Mouse (Mus musculus) MEL (cell line): ENCODE measurements around the gene Prpf4b. TPM values are rescaled to one million over a fixed set of nuclear protein-coding genes. Genes with fewer than 3 reads are reported as not detected.

Experiments used
- DNase-seq: peaks from one replicate; pipeline ENCODE4 v3.0.0; 2011; ENCODE audit warnings: low read depth, low spot score
- H3K27ac ChIP-seq: 2 replicates; pipeline ENCODE4 v1.5.1; 2012; ENCODE audit warnings: low read depth, mild to moderate bottlenecking, control low read depth, low read length, moderate library complexity; ENCODE audit not compliant: control insufficient read depth
- H3K27me3 ChIP-seq, 2 experiments: fragments of 150-350 bp in 1 of 2; sonication (generic) in 1 of 2; 2 replicates each; pipeline ENCODE4 v1.6.1; 2012; ENCODE audit warnings: low read length in 2 of 2, mild to moderate bottlenecking in 2 of 2, improper control_type of control experiment in 1 of 2, moderate library complexity in 1 of 2; ENCODE audit not compliant: insufficient read depth in 2 of 2, control insufficient read depth in 1 of 2
- H3K36me3 ChIP-seq, 2 experiments: 2 replicates each; pipeline ENCODE4 v1.6.1; 2012 to 2014; ENCODE audit warnings: low read length in 2 of 2, improper control_type of control experiment in 1 of 2, inconsistent platforms in 1 of 2, mild to moderate bottlenecking in 1 of 2; ENCODE audit not compliant: insufficient read depth in 2 of 2, control insufficient read depth in 1 of 2
- H3K4me1 ChIP-seq, 2 experiments: fragments of 150-350 bp in 1 of 2; sonication (generic) in 1 of 2; 2 replicates each; pipeline ENCODE4 v1.6.1; 2012; ENCODE audit warnings: low read length in 2 of 2, improper control_type of control experiment in 1 of 2, mild to moderate bottlenecking in 1 of 2; ENCODE audit not compliant: insufficient read depth in 2 of 2, control insufficient read depth in 1 of 2
- H3K4me3 ChIP-seq, 2 experiments: fragments of 150-350 bp in 1 of 2; sonication (generic) in 1 of 2; 2 replicates each; pipeline ENCODE4 v1.5.1; 2012; ENCODE audit warnings: low read depth in 2 of 2, low read length in 2 of 2, mild to moderate bottlenecking in 2 of 2, moderate library complexity in 2 of 2, control low read depth in 1 of 2, improper control_type of control experiment in 1 of 2; ENCODE audit not compliant: control insufficient read depth in 1 of 2, insufficient read depth in 1 of 2
- H3K79me2 ChIP-seq: 2 replicates; pipeline ENCODE4 v1.6.1; 2012; ENCODE audit warnings: mild to moderate bottlenecking, low read length, moderate library complexity; ENCODE audit not compliant: control insufficient read depth, poor library complexity, insufficient read depth
- H3K9ac ChIP-seq: 2 replicates; pipeline ENCODE4 v1.6.1; 2012; ENCODE audit warnings: low read depth, mild to moderate bottlenecking, control low read depth, low read length, moderate library complexity; ENCODE audit not compliant: control insufficient read depth, poor library complexity, severe bottlenecking
- H3K9me3 ChIP-seq: fragments of 150-350 bp; sonication (generic); replicated peaks from 2 replicates; pipeline ENCODE4 v1.6.1; 2012; ENCODE audit warnings: mild to moderate bottlenecking, low read length, improper control_type of control experiment, moderate library complexity; ENCODE audit not compliant: insufficient read depth
- CTCF ChIP-seq, 3 experiments: IDR thresholded peaks in 2 of 3; conservative IDR thresholded peaks in 1 of 3; 2 replicates each; pipeline ENCODE4 v1.5.1; 2011 to 2012; ENCODE audit warnings: low read length in 3 of 3, low read depth in 2 of 3, mild to moderate bottlenecking in 2 of 3, improper control_type of control experiment in 1 of 3, inconsistent platforms in 1 of 3, mixed read lengths in 1 of 3, moderate library complexity in 1 of 3; ENCODE audit not compliant: control insufficient read depth in 1 of 3, insufficient read depth in 1 of 3, poor library complexity in 1 of 3, severe bottlenecking in 1 of 3
- ELF1 ChIP-seq: IDR thresholded peaks from 2 replicates; pipeline ENCODE4 v1.6.1; 2014; ENCODE audit warnings: low read depth, mild to moderate bottlenecking, inconsistent platforms, low read length, improper control_type of control experiment, moderate library complexity
- EP300 ChIP-seq, 2 experiments: IDR thresholded peaks; 2 replicates each; pipeline ENCODE4 v1.6.1; 2011; ENCODE audit warnings: improper control_type of control experiment in 2 of 2, low read length in 2 of 2, low read depth in 1 of 2, mild to moderate bottlenecking in 1 of 2
- ETS1 ChIP-seq: IDR thresholded peaks from 2 replicates; pipeline ENCODE4 v1.6.1; 2012; ENCODE audit warnings: low read depth, mild to moderate bottlenecking, inconsistent platforms, low read length, improper control_type of control experiment, moderate library complexity
- GATA1 ChIP-seq: IDR thresholded peaks from 2 replicates; pipeline ENCODE4 v1.6.1; 2011; ENCODE audit warnings: low read depth, low read length, improper control_type of control experiment
- HCFC1 ChIP-seq: IDR thresholded peaks from 2 replicates; pipeline ENCODE4 v1.6.1; 2012; ENCODE audit warnings: low read depth, mild to moderate bottlenecking, inconsistent platforms, low read length, improper control_type of control experiment, moderate library complexity
- KAT2A ChIP-seq: conservative IDR thresholded peaks from 2 replicates; pipeline ENCODE4 v1.6.1; 2012; ENCODE audit warnings: low read depth, low read length, improper control_type of control experiment, inconsistent platforms
- MAFK ChIP-seq: IDR thresholded peaks from 2 replicates; pipeline ENCODE4 v1.6.1; 2011; ENCODE audit warnings: low read depth, mild to moderate bottlenecking, low read length, improper control_type of control experiment, borderline replicate concordance
- MAX ChIP-seq: IDR thresholded peaks from 2 replicates; pipeline ENCODE4 v1.6.1; 2011; ENCODE audit warnings: low read length, improper control_type of control experiment
- MAZ ChIP-seq: IDR thresholded peaks from 2 replicates; pipeline ENCODE4 v1.6.1; 2012; ENCODE audit warnings: low read depth, mild to moderate bottlenecking, inconsistent platforms, low read length, improper control_type of control experiment
- MXI1 ChIP-seq: IDR thresholded peaks from 2 replicates; pipeline ENCODE4 v1.6.1; 2011; ENCODE audit warnings: mild to moderate bottlenecking, low read depth, low read length, improper control_type of control experiment
- MYB ChIP-seq: IDR thresholded peaks from 2 replicates; pipeline ENCODE4 v1.6.1; 2011; ENCODE audit warnings: mild to moderate bottlenecking, low read depth, low read length, improper control_type of control experiment
- NELFE ChIP-seq: IDR thresholded peaks from 2 replicates; pipeline ENCODE4 v1.6.1; 2011; ENCODE audit warnings: low read depth, low read length, improper control_type of control experiment
- POLR2A ChIP-seq, 2 experiments: IDR thresholded peaks; 2 replicates each; pipeline ENCODE4 v1.6.1; 2011 to 2012; ENCODE audit warnings: low read length in 2 of 2, mild to moderate bottlenecking in 2 of 2, control low read depth in 1 of 2, improper control_type of control experiment in 1 of 2, low read depth in 1 of 2, moderate library complexity in 1 of 2; ENCODE audit not compliant: control insufficient read depth in 1 of 2, insufficient read depth in 1 of 2, poor library complexity in 1 of 2
- POLR2AphosphoS2 ChIP-seq: IDR thresholded peaks from 2 replicates; pipeline ENCODE4 v1.6.1; 2011; ENCODE audit warnings: low read length, improper control_type of control experiment
- POLR2AphosphoS5 ChIP-seq: IDR thresholded peaks from 2 replicates; pipeline ENCODE4 v1.6.1; 2012; ENCODE audit warnings: low read depth, borderline replicate concordance, mild to moderate bottlenecking, inconsistent platforms, low read length, moderate library complexity, mixed read lengths
- RAD21 ChIP-seq: IDR thresholded peaks from 2 replicates; pipeline ENCODE4 v1.6.1; 2011; ENCODE audit warnings: mild to moderate bottlenecking, low read depth, low read length, improper control_type of control experiment
- RCOR1 ChIP-seq: IDR thresholded peaks from 2 replicates; pipeline ENCODE4 v1.6.1; 2012; ENCODE audit warnings: low read depth, mild to moderate bottlenecking, inconsistent platforms, low read length, improper control_type of control experiment
- SIN3A ChIP-seq: IDR thresholded peaks from 2 replicates; pipeline ENCODE4 v1.6.1; 2012; ENCODE audit warnings: low read length, improper control_type of control experiment, inconsistent platforms
- SMC3 ChIP-seq: IDR thresholded peaks from 2 replicates; pipeline ENCODE4 v1.6.1; 2011; ENCODE audit warnings: low read depth, low read length, improper control_type of control experiment
- TAL1 ChIP-seq: IDR thresholded peaks from 2 replicates; pipeline ENCODE4 v1.6.1; 2012; ENCODE audit warnings: mild to moderate bottlenecking, inconsistent platforms, low read length, moderate library complexity, mixed read lengths
- TBP ChIP-seq: IDR thresholded peaks from 2 replicates; pipeline ENCODE4 v1.8.0; 2011; ENCODE audit warnings: low read depth, low read length, improper control_type of control experiment
- UBTF ChIP-seq: IDR thresholded peaks from 2 replicates; pipeline ENCODE4 v1.6.1; 2012; ENCODE audit warnings: low read depth, mild to moderate bottlenecking, inconsistent platforms, low read length, improper control_type of control experiment, moderate library complexity, borderline replicate concordance; ENCODE audit not compliant: insufficient read depth
- USF1 ChIP-seq: IDR thresholded peaks from 2 replicates; pipeline ENCODE4 v1.6.1; 2014; ENCODE audit warnings: low read depth, mild to moderate bottlenecking, inconsistent platforms, low read length, improper control_type of control experiment, moderate library complexity
- ZC3H11A ChIP-seq: IDR thresholded peaks from 2 replicates; pipeline ENCODE4 v1.6.1; 2012; ENCODE audit warnings: low read depth, mild to moderate bottlenecking, inconsistent platforms, low read length, improper control_type of control experiment
- ZMIZ1 ChIP-seq: IDR thresholded peaks from 2 replicates; pipeline ENCODE4 v1.6.1; 2012; ENCODE audit warnings: low read depth, mild to moderate bottlenecking, inconsistent platforms, low read length, improper control_type of control experiment, moderate library complexity
- polyA plus RNA-seq, 2 experiments: library from polyadenylated mRNA; stranded (reverse) in 1 of 2; unstranded in 1 of 2; fragments of >175 nt in 1 of 2; fragments of >200 nt in 1 of 2; gene quantifications; 2 replicates each; pipeline versions ENCODE4 v1.2.1 to v1.2.4; 2012; ENCODE audit warnings: low replicate concordance in 2 of 2, low read depth in 1 of 2; ENCODE audit not compliant: insufficient read length in 2 of 2, insufficient read depth in 1 of 2, missing spikeins in 1 of 2
- total RNA-seq: library from RNA; depleted of rRNA; stranded (reverse); fragments of 300-350 nt; gene quantifications from 2 replicates; pipeline ENCODE4 v1.2.3, GENCODE M21; 2012

The Prpf4b gene
- total and polyA plus RNA-seq, 3 experiments: 74.9 to 88.6 TPM; not detected in 1

DNA sequence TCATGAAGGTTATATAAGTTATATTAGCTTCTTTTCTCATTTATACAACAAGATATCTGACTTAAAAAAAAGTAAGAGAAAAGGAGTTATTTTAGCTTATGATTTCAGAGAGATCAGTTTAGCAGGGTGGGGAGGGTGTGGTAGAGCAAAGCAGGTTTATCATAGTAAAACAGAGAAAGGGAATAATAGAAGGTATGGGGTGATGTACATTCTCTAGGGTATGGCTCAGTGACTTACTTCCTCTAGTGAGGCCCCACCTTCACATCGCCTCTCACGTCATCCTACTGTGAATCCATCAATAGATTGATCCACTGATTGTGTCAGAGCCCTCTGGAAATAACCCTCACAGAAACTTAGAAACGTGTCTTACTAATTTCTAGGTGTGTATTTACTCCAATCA, 24.3 kb upstream of the Prpf4b start:
- Histone ChIP-seq H3K4me3 (no peak overlapping the region), H3K9ac (no peak overlapping the region), H3K27me3 (no peaks in the 10 kb centered on the region), H3K36me3 (no peaks in the 10 kb centered on the region), H3K9me3 (no peaks in the 10 kb centered on the region), H3K4me1 (no peaks in the 10 kb centered on the region), H3K27ac (no peak overlapping the region), H3K79me2 (no peaks in the 10 kb centered on the region)
- TF ChIP-seq POLR2AphosphoS5 (no peak), MYB (no peak), CTCF (IDR thresholded peaks at IDR 0.05 in 2 of 3, conservative IDR thresholded peaks at IDR 0.05 in 1 of 3; ENCODE audit: control insufficient read depth in 1 of 3, insufficient read depth in 1 of 3, low read depth in 2 of 3, low read length in 3 of 3, poor library complexity in 1 of 3, severe bottlenecking in 1 of 3) (no peak), TAL1 (no peak), KAT2A (no peak), POLR2AphosphoS2 (no peak), RCOR1 (no peak), TBP (no peak), ELF1 (no peak), SIN3A (no peak), POLR2A (IDR thresholded peaks at IDR 0.05; ENCODE audit: control insufficient read depth in 1 of 2, insufficient read depth in 1 of 2, low read depth in 1 of 2, low read length in 2 of 2, poor library complexity in 1 of 2) (no peak), EP300 (IDR thresholded peaks at IDR 0.05; ENCODE audit: low read depth in 1 of 2, low read length in 2 of 2) (no peak), HCFC1 (no peak), MAX (no peak), GATA1 (no peak), NELFE (no peak)
- no peak for DNase-seq

DNA sequence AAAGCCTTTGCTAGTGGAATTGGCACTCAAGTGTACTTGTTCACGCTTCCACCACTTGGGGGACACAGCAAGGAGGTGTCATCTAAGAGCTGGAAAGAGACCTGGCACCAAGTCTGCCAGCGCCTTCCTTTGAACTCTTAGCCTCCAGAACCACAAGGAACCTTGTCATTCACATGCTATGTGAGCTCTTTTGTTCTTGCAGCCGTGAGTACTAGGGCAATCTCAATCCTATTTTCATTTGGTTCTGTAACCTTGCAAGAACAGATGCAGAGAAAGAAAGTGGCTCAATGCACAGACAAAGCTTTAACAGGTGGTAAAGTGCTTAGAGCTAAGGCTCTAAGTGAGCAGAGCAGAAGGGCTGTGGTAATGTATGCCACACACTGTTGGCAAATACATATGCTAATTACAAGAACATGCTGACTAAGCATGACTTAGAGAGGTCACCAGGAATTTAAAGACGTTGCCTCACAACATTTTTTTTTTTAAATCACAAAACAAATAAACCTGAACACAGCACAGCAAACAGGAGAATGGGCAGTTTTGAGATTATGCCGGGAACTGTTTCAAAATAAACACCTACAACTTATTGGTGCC, 23.8 kb upstream of the Prpf4b start:
- no peak overlapping the region for H3K27ac ChIP-seq
- H3K79me2 ChIP-seq: no peaks in the 10 kb centered on the region
- H3K4me3 ChIP-seq: no peak overlapping the region
- no peaks in the 10 kb centered on the region for H3K27me3 ChIP-seq
- no peak for DNase-seq
- TF ChIP-seq SMC3: no peak
- TF ChIP-seq CTCF (IDR thresholded peaks at IDR 0.05 in 2 of 3, conservative IDR thresholded peaks at IDR 0.05 in 1 of 3; ENCODE audit: control insufficient read depth in 1 of 3, insufficient read depth in 1 of 3, low read depth in 2 of 3, low read length in 3 of 3, poor library complexity in 1 of 3, severe bottlenecking in 1 of 3): no peak
- no peak for TF ChIP-seq MAZ
- TF ChIP-seq ZMIZ1: no peak
- TF ChIP-seq USF1: no peak
- TF ChIP-seq GATA1: no peak
- no peak for TF ChIP-seq MAFK
- no peak for TF ChIP-seq UBTF
- TF ChIP-seq TAL1: no peak
- TF ChIP-seq RAD21: no peak
- no peak for TF ChIP-seq POLR2A (IDR thresholded peaks at IDR 0.05; ENCODE audit: control insufficient read depth in 1 of 2, insufficient read depth in 1 of 2, low read depth in 1 of 2, low read length in 2 of 2, poor library complexity in 1 of 2)
- TF ChIP-seq MXI1: no peak
- TF ChIP-seq ETS1: no peak
- no peak for TF ChIP-seq ZC3H11A
- no peak for TF ChIP-seq SIN3A
- no peak for TF ChIP-seq MYB
- H3K4me1 ChIP-seq: no peaks in the 10 kb centered on the region
- no peaks in the 10 kb centered on the region for H3K36me3 ChIP-seq
- H3K9ac ChIP-seq: no peak overlapping the region
- no peaks in the 10 kb centered on the region for H3K9me3 ChIP-seq
